Mouse (Mus musculus) spleen, postnatal 14 days (tissue): ENCODE measurements around the gene Dennd5a.
"Not testable (repeated sequence)": the region's sequence is repeated elsewhere in the genome, so short reads cannot be mapped to it uniquely, and the experiment has no call there.

ENCODE experiments used
- DNase-seq, 2 experiments: peaks; one replicate each; pipeline ENCODE4 v3.0.0; 2021 to 2022; ENCODE audit warnings: low spot score in 2 of 2

Gene Dennd5a

DNA sequence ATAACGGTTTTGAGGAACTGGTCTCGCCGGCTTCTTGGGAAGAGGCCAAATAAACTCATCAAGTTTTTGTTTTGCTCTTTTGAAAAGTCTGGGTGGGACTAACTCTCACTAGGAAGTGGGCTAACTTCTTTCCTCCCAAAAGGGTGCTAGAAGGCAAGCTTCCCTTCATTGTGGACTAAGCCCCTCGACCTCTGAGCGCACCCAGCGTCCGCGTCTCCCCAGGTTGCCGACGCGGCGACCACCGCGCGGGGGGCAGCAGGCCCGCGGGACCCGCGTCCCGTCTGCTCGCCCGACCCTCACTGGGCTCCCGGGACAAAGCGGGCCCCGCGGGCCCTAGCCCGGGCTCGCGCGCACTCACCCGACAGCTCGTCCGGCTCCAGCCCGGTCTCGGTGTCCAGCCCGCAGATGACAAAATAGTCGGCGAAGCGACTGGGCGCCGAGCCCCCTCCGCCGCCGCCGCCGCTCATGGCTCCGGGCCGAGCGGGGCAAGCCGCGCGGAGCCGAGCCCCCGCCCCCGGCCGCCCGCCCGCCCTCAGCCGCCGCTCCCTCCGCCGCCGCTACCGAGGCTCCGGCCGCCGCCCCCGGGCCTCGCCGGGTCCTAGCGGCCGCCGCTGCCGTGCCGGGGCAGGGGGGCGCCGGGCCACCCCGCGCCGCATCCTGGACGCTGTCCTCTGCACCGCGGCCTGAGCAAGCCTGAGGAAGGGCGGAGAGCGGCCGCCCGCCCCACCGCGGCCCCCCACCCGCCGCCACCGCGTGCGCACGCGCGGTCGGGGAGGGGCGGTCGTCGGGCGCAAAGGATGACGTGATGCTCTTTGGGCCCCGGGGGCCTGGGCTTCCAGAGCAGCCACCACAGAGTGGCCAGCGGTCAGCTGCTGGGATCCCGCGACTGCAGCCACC is at the start of gene Dennd5a:
Gene Dennd5a (minus strand): TSS at position 755 of the 897 bp plus-strand sequence.
- peak; percentile 22 to 42 for DNase-seq

GRCm38 (mm10) chr7:110009084-110009483 is 48.8 kb upstream of the Dennd5a start:
- DNase-seq: no peak

- DNase-seq: no peak
Observed at GRCm38 (mm10) chr7:110008513-110008912, 48.2 kb upstream of the Dennd5a start.

- no peak for DNase-seq
Observed at GRCm38 (mm10) chr7:110006471-110007195, 46.4 kb upstream of the Dennd5a start.

DNA sequence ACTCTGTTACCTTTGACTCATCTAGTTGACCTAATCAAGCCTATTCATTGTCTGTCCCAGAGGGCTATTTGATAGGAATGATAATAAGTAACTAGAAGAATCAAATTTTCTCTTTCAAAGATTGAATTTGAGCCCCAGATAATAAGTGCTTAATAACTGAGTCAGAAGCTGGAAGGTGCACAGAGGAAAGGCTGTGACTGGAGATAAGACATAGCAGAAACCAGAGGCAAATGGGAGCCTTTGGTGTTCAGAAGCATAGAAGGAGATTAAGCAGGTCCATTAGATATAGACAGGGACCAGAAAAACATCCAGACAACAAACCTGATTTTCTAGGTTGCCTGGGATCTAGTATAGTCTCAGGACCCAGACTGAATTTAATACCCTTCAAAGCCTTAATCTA is 45.7 kb upstream of the Dennd5a start:
- DNase-seq: no peak

GRCm38 (mm10) chr7:110002968-110003367 is 42.7 kb upstream of the Dennd5a start:
- no peak for DNase-seq

DNA sequence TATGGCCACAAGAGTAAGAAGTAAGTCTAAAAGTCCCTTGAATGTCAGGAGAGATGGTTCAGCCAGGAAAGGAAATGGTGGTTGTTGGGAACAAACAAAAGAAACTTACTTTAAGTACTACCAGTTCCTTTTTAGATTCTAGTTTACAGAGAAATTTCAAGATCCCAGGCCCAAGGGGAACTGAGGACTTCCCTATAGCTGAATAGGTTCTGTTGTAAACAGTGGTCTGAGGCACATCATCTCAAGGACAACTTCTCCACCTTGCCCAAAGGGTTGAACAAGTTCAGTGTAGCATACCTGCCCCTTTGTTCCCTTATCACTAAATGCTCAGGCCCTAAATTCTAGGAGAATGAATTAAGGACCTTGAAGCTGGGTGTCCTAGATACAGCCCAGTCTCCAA is 41.8 kb upstream of the Dennd5a start:
- no peak for DNase-seq

DNA sequence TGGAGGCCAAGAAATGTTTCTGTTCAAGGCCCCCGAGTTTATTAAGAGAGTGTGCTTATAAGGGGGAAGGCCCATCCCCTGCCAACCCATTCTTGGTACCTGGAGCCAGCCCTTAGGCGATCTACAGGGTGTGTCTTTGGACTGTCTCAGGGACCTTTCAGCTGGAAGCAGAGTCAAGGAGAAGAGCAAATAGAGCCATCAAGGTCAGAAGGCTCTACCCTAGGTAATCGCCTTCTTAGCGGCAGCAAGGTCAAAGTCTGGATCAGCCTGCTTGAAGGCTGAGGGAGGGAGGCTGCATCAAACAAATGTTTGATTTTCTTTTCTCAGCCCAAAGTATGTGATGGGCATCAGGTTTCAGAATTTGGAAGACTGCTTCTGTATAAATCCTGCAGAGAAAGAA is 38.1 kb upstream of the Dennd5a start:
- DNase-seq: no peak

DNA sequence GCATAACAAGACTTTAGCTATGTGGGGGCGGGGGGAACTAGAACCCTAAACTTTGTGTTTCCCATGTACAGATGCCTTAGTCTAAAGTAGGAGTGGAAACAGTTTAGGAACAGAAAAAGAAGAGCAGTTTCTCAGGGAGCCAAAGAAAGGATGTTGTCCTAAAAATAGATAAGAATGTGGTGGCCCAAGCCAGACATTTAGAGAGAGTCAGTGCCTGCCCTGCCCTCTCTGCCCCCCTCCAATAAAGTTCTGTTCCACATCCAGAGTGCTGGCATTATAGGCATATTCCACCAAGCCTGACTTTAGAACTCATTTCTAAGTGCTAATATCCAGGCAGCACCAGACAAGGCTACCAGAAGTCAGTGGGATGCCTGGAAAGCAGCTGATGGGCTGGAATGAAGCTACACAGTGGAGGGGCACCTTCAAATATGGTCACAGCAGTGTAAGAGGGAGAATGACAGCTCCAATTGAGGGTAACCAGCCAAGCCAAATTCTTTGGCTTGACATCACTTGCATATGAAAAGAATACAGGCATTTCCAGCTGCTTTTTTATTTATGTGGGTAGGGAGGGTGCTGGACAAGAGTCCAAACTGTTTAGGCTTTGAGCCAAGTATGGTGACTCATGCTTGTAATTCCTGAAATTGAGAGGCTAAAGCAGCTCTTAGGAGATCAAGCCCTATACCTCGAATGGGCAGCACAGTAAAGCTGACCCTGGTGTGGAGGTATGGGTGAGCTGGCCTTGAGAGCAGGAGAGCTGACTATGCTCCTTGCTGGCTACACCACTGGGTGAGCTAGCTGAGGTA is 33.1 kb upstream of the Dennd5a start:
- no peak for DNase-seq

GRCm38 (mm10) chr7:109991286-109991685 is 31.0 kb upstream of the Dennd5a start:
- DNase-seq: no peak

DNA sequence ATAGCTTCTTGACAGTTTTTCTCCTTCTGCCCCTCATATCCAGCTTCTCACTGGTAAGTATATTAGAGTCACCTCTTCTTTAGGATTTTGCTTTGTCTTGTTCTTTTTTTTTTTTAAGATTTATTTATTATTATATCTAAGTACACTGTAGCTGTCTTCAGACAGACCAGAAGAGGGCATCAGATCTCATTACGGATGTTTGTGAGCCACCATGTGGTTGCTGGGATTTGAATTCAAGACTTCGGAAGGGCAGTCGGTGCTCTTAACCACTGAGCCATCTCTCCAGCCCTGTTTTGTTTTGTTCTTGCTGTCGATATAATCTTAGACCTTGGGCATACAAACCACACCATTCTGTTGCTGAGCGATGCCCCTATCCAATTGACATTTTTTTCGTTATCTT is 26.5 kb upstream of the Dennd5a start, which contains the start of gene Tmem41b:
Gene Tmem41b (minus strand): TSS at position 155 of the 400 bp plus-strand sequence.
- DNase-seq: not testable (repeated sequence)

- DNase-seq: peak; percentile 99
Observed at GRCm38 (mm10) chr7:109986133-109986669, 25.9 kb upstream of the Dennd5a start.

GRCm38 (mm10) chr7:109985661-109986132 is 25.4 kb upstream of the Dennd5a start:
- no peak for DNase-seq

DNA sequence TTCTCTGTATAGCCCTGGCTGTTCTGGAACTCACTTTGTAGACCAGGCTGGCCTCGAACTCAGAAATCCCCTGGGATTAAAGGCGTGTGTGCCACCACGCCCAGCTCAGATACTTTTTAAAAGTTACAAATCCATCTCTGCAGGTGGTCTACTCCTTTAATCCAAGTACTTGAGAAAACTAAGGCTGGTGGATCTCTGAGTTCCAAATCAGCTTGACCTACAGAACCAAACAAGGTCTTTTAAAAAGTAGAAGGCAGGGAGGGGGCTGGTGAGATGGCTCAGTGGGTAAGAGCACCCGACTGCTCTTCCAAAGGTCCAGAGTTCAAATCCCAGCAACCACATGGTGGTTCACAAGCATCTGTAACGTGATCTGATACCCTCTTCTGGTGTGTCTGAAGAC is 24.3 kb upstream of the Dennd5a start:
- not testable (repeated sequence) for DNase-seq

DNA sequence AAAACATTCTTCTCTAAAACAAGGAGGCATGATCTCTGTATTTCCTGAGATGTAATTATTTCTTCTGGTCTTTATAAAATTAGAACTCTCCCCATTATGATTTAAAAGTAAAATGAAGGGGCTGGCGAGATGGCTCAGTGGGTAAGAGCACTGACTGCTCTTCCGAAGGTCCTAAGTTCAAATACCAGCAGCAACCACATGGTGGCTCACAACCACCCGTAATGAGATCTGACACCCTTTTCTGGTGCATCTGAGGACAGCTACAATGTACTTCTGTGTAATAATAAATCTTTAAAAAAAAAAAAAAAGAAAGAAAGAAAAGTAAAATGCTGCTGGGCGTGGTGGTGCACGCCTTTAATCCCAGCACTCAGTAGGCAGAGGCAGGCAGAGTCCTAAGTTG is 16.9 kb upstream of the Dennd5a start:
- peak in 1 of 2 experiments; percentile 25 for DNase-seq

DNA sequence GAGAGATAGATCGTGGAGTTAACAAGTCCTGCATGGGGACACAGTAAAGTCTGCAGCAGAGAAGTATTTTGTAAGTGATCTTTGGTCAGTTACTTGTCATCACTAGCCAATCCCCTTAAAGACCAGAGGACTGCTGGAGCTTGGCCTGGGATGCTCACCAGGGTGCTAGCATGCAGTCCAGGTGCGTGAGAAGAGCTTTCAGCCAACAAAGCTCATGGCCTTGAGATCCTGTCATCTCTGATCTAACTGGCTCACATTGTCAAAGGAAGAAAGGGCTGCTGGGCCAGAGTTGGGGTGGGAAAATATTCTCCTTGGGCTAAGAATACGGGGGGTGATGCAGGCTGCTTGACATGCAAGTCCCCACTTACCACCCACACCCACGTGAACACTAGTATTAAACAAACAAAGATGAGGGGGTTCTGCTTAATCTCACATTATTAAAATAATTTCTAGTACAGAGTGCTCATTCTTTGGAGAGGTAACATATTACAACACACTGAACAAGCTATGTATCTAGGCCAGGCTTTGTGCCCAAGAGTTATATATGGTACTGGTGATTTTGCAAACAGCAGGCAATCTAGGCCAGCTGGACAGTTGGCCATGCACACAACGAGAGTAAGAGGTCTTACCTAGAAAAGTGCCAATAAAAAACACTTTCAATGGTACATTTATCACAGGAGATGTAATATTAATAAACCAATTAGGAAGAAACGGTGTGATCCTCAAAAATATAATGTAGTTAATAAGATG is 15.9 kb upstream of the Dennd5a start:
- no peak for DNase-seq

GRCm38 (mm10) chr7:109969542-109969941 is 9.3 kb upstream of the Dennd5a start:
- DNase-seq: no peak

- DNase-seq: no peak
Observed at GRCm38 (mm10) chr7:109968924-109969450, 8.7 kb upstream of the Dennd5a start.

DNA sequence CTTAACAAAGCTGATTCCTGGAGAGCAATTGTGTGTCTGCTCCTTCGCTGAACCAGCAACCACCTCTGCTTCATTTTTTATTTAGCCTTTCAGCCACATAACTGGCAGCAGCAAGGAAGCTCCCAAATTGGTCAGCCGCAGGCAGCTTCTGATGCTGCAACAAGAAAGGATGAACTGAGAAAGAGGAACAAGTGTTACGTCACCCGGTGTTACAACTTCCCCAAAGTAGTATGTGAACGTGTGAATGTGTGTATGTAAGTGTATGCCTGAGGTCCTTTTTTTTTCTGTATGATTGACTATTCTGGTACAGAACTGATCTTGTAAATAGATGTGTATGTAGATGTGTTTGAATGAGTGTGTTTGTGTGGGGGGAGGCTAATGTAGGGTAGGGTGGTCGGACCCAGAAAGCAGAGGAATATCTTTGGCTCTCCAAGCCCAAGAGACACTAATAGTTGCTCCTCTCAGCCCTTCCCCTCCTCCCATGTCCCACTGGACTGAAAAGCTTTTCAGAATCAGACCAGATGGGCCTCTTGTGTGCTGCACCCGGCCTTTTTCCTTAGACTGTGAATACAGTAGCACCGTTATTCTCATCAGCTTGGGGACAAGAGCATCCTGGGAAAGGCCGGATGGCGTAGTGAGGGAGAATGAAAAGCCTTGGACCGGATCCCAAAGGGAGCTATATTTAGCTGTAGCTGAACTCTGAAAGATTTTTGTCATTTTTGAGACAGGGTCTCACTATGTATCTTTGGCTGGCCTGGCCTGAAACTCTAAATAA is 7.7 kb upstream of the Dennd5a start:
- no peak for DNase-seq

GRCm38 (mm10) chr7:109965658-109966057 is 5.4 kb upstream of the Dennd5a start:
- no peak for DNase-seq
